Mouse (Mus musculus): ENCODE measurements at regions not wholly inside any gene's neighbourhood (a gene's known extent, or its start where the extent isn't known, plus 50 kb on each side); places are given as distances from the start of the nearest gene placed in this dataset.

GRCm38 (mm10) chr2:137966460-137967076 lies 289.8 kb upstream of the Btbd3 start:
- no peak for TF ChIP-seq CTCF (IDR thresholded peaks at IDR 0.05; ENCODE audit: insufficient read depth, low read length)
- no peak for TF ChIP-seq POLR2A (IDR thresholded peaks at IDR 0.05; ENCODE audit: borderline replicate concordance, extremely low read depth, low read depth, low read length)

Data from lung, adult 2 months (tissue).